9 mouse cellular contexts compared by ENCODE assay signal in genomic region chr2:158166628-158167027, GRCm38 (mm10). TPM values are rescaled to one million over a fixed set of nuclear protein-coding genes. Genes with fewer than 3 reads are reported as not detected.
DNase-seq lines count a peak whose midpoint lies in the region; ATAC-seq and TF ChIP-seq lines count a peak whose summit lies in the region.
"Had no signal": no experiment of that assay in that cellular context is flagged by ENCODE, and none has a peak within 500 bp of the region (broad histone marks: within the 10 kb centered on the region; RNA-seq: fewer than 3 reads in every experiment).

No protein-coding gene starts in this region.

- H3K27me3 ChIP-seq in CH12.LX (replicated peaks), result peaks cover 25% of the 10 kb centered on the region
- H3K27me3 ChIP-seq in hindbrain, embryonic 11.5 days (ENCODE audit: control insufficient read depth, insufficient read depth, low read length), result no peaks in the 10 kb centered on the region
- H3K27me3 ChIP-seq: limb, embryonic 13.5 days had no signal

- H3K9ac ChIP-seq in CH12.LX (ENCODE audit: insufficient read depth, low read depth), result no peak overlapping the region
- H3K9ac ChIP-seq in hindbrain, embryonic 11.5 days (ENCODE audit: low read depth, low read length), result no peak overlapping the region
- H3K9ac ChIP-seq: limb, embryonic 13.5 days had no signal

- TF ChIP-seq RAD21 in CH12.LX (IDR thresholded peaks at IDR 0.05; ENCODE audit: low read depth, low read length), result no peak; the same call in 1 of the 2 replicates

- dilution Hi-C loops in CH12.LX (cut with MboI; ENCODE audit: extremely low pct_ligation_motif_present, extremely low pct_unique_long_range_greater_than_20kb, low sequenced_read_pairs), result no loop called here

- H3K36me3 ChIP-seq in CH12.LX (replicated peaks in 1 of 2; ENCODE audit: control insufficient read depth in 1 of 2, insufficient read depth in 1 of 2, low read length in 1 of 2), result no peaks in the 10 kb centered on the region
- no peaks in the 10 kb centered on the region for H3K36me3 ChIP-seq in hindbrain, embryonic 11.5 days (ENCODE audit: control insufficient read depth, insufficient read depth, low read length)
- H3K36me3 ChIP-seq: limb, embryonic 13.5 days had no signal

- peak overlapping the region; percentile 17 to 42 (median 17) for H3K4me3 ChIP-seq in CH12.LX (replicated peaks in 1 of 3; ENCODE audit: low read depth in 2 of 3, low read length in 2 of 3, poor library complexity in 1 of 3)
- no peak overlapping the region for H3K4me3 ChIP-seq in hindbrain, embryonic 11.5 days (ENCODE audit: low read depth, low read length)
- H3K4me3 ChIP-seq: limb, embryonic 13.5 days had no signal

- no peak for TF ChIP-seq CTCF in CH12.LX (conservative IDR thresholded peaks at IDR 0.05 in 1 of 2, IDR thresholded peaks at IDR 0.05 in 1 of 2; ENCODE audit: low read depth in 2 of 2, low read length in 2 of 2)

- H3K79me2 ChIP-seq in CH12.LX (replicated peaks; ENCODE audit: control insufficient read depth, extremely low read depth, insufficient read depth, poor library complexity, severe bottlenecking), result no peaks in the 10 kb centered on the region

- in situ Hi-C loops in CH12.LX (cut with MboI; ENCODE audit: low pct_ligation_motif_present, low pct_unique_long_range_greater_than_20kb, low sequenced_read_pairs), result no loop called here

- WGBS in hindbrain, embryonic 11.5 days, result 84% methylated on average over 7 of the region's 7 CpGs

- H3K9me3 ChIP-seq in CH12.LX (replicated peaks; ENCODE audit: low read length), result peaks cover 3% of the 10 kb centered on the region
- no peaks in the 10 kb centered on the region for H3K9me3 ChIP-seq in hindbrain, embryonic 11.5 days (ENCODE audit: control insufficient read depth, low read length)
- H3K9me3 ChIP-seq: limb, embryonic 13.5 days had no signal

- H3K4me1 ChIP-seq in CH12.LX (ENCODE audit: control insufficient read depth in 1 of 2, insufficient read depth in 2 of 2), result peaks cover 10 to 25% of the 10 kb centered on the region in 2 experiments
- H3K4me1 ChIP-seq in hindbrain, embryonic 11.5 days (replicated peaks; ENCODE audit: control insufficient read depth, insufficient read depth, low read length), result no peaks in the 10 kb centered on the region

- peak; percentile 54 for DNase-seq in 3T3-L1 (ENCODE audit: low read depth, low spot score)
- DNase-seq in CH12.LX (ENCODE audit: extremely low read depth), result peak; percentile 84
- DNase-seq in kidney, adult 9 months, result peak; percentile 64
- DNase-seq in hindbrain, embryonic 11.5 days (ENCODE audit: low spot score), result no peak
- no peak for DNase-seq in frontal cortex, postnatal 25 days (ENCODE audit: low spot score in 2 of 2)
- no peak for DNase-seq in urinary bladder, postnatal 36 days (ENCODE audit: low spot score in 2 of 2)
- no peak for DNase-seq in embryo, embryonic 9.5 days (ENCODE audit: extremely low spot score)

- no peak; the same call in 1 of the 2 replicates for TF ChIP-seq POLR2A in CH12.LX (IDR thresholded peaks at IDR 0.05; ENCODE audit: low read depth, low read length)

- peak overlapping the region; percentile 62 for H3K4me2 ChIP-seq in CH12.LX (ENCODE audit: insufficient read depth, low read depth, poor library complexity, severe bottlenecking)
- H3K4me2 ChIP-seq in hindbrain, embryonic 11.5 days (replicated peaks; ENCODE audit: low read depth, low read length), result no peak overlapping the region
- H3K4me2 ChIP-seq: limb, embryonic 13.5 days had no signal

- peak; percentile 72 for ATAC-seq in megakaryocyte-erythroid progenitor cell, adult 5-6 weeks (replicated peaks; ENCODE audit: low FRiP score, low TSS enrichment, poor library complexity, severe bottlenecking)
- no peak for ATAC-seq in hindbrain, embryonic 11.5 days (ENCODE audit: low FRiP score)

- peak; percentile 84 for TF ChIP-seq EP300 in CH12.LX (IDR thresholded peaks at IDR 0.05; ENCODE audit: low read length)

- H3K27ac ChIP-seq in CH12.LX (ENCODE audit: insufficient read depth, low read depth), result no peak overlapping the region
- H3K27ac ChIP-seq in hindbrain, embryonic 11.5 days (ENCODE audit: low read depth, low read length), result no peak overlapping the region
- H3K27ac ChIP-seq: limb, embryonic 13.5 days had no signal

TF ChIP-seq in CH12.LX, 34 proteins besides CTCF, POLR2A, EP300 and RAD21:
- TF ChIP-seq JUND (conservative IDR thresholded peaks at IDR 0.05; ENCODE audit: low read depth, low read length) (no peak), HCFC1 (IDR thresholded peaks at IDR 0.05; ENCODE audit: low read depth, low read length) (peak; percentile 33), USF1 (IDR thresholded peaks at IDR 0.05; ENCODE audit: low read depth, low read length) (no peak), MYC (IDR thresholded peaks at IDR 0.05; ENCODE audit: low read depth, low read length) (no peak; the same call in 1 of the 2 replicates), CHD2 (IDR thresholded peaks at IDR 0.05; ENCODE audit: low read length) (peak; percentile 51; the same call in 1 of the 2 replicates), RCOR1 (conservative IDR thresholded peaks at IDR 0.05; ENCODE audit: low read depth, low read length) (peak; percentile 58; the same call in 1 of the 2 replicates), SIN3A (IDR thresholded peaks at IDR 0.05; ENCODE audit: low read length) (peak; percentile 66; the same call in 1 of the 2 replicates), ELF1 (IDR thresholded peaks at IDR 0.05; ENCODE audit: low read depth, low read length) (peak; percentile 89), UBTF (IDR thresholded peaks at IDR 0.05; ENCODE audit: low read depth, low read length) (no peak), ZMIZ1 (IDR thresholded peaks at IDR 0.05; ENCODE audit: low read depth, low read length) (no peak), TCF12 (IDR thresholded peaks at IDR 0.05; ENCODE audit: low read depth, low read length) (peak; percentile 81), MAX (IDR thresholded peaks at IDR 0.05; ENCODE audit: low read length) (peak; percentile 13; the same call in 1 of the 2 replicates), MAZ (IDR thresholded peaks at IDR 0.05; ENCODE audit: low read depth, low read length) (no peak), BHLHE40 (IDR thresholded peaks at IDR 0.05; ENCODE audit: low read depth, low read length) (peak; percentile 87), JUN (IDR thresholded peaks at IDR 0.05; ENCODE audit: insufficient read depth, low read depth, low read length) (no peak), MXI1 (IDR thresholded peaks at IDR 0.05; ENCODE audit: low read depth, low read length) (peak; percentile 55), ETS1 (conservative IDR thresholded peaks at IDR 0.05; ENCODE audit: low read depth, low read length) (peak; percentile 88), SMC3 (IDR thresholded peaks at IDR 0.05; ENCODE audit: low read depth, low read length) (no peak; the same call in 1 of the 2 replicates), MAFK (IDR thresholded peaks at IDR 0.05; ENCODE audit: insufficient replicate concordance, low read length) (peak; percentile 84), E2F4 (IDR thresholded peaks at IDR 0.05; ENCODE audit: insufficient replicate concordance, low read depth, low read length) (0 out of 2 replicates have a peak, but pooled peaks have one; percentile 1), MEF2A (IDR thresholded peaks at IDR 0.05; ENCODE audit: borderline replicate concordance, low read depth, low read length) (0 out of 2 replicates have a peak, but pooled peaks have one; percentile 2), IRF4 (IDR thresholded peaks at IDR 0.05; ENCODE audit: low read depth, low read length) (peak; percentile 83)

RNA-seq across cellular contexts. Expression of gene Tgm2, which starts 20.4 kb away (rescaled TPM):
- total RNA-seq in CH12.LX (2012; rRNA removed) (0.04 and 0.08 TPM in 2 replicates), CH12.LX (2014; rRNA removed) (0.09 and 0.50 TPM in 2 replicates)
- polyA plus RNA-seq in CH12.LX (2012; ENCODE audit: insufficient read length, low read depth), result 0.21 and 0.72 TPM in 2 replicates
- 10.2 and 19.6 TPM in 2 replicates for total RNA-seq in megakaryocyte-erythroid progenitor cell, adult 5-6 weeks (2014; fragmentation: Nextera tagmentation)
- 7.1 and 8.0 TPM in 2 replicates for total RNA-seq in megakaryocyte-erythroid progenitor cell, adult 5-6 weeks (2017)
- 4.2 and 4.3 TPM in 2 replicates for polyA plus RNA-seq in hindbrain, embryonic 11.5 days (2014; fragmentation: Nextera tagmentation; extraction: Ambion mirVana)

Comparison
In these comparisons a context has a peak if more than half of its experiments do, and no peak if none do; other contexts are left out.
1. DNase-seq: peak in 3T3-L1 (single experiment), CH12.LX (single experiment) and kidney, adult 9 months (single experiment); none in hindbrain, embryonic 11.5 days (single experiment), frontal cortex, postnatal 25 days (0 of 2), urinary bladder, postnatal 36 days (0 of 2) and embryo, embryonic 9.5 days (single experiment).
2. RNA of gene Tgm2, which starts 20.4 kb away (total RNA-seq): 7.1 to 19.6 TPM in megakaryocyte-erythroid progenitor cell, adult 5-6 weeks; 0.04 to 0.50 TPM in CH12.LX; every median in the first group is over 4 times any median in the second.